Mouse (Mus musculus) erythroblast, embryonic 14.5 days (primary cell): ENCODE data around the gene Sgcg. TPM values are rescaled to one million over a fixed set of nuclear protein-coding genes. Genes with fewer than 3 reads are reported as not detected.

Source experiments
- H3K27me3 ChIP-seq: 2 replicates; pipeline ENCODE4 v1.6.1; 2012; ENCODE audit warnings: inconsistent platforms; ENCODE audit not compliant: control insufficient read depth
- H3K36me3 ChIP-seq: 2 replicates; pipeline ENCODE4 v1.6.1; 2012; ENCODE audit warnings: mild to moderate bottlenecking, inconsistent platforms; ENCODE audit not compliant: control insufficient read depth
- H3K4me1 ChIP-seq: 2 replicates; pipeline ENCODE4 v1.6.1; 2012; ENCODE audit warnings: inconsistent platforms; ENCODE audit not compliant: control insufficient read depth
- H3K4me3 ChIP-seq: replicated peaks from 2 replicates; pipeline ENCODE3; 2012; ENCODE audit warnings: moderate library complexity, mild to moderate bottlenecking, inconsistent platforms
- H3K9me3 ChIP-seq: 2 replicates; pipeline ENCODE4 v1.6.1; 2012; ENCODE audit warnings: low read length, inconsistent platforms, mixed read lengths; ENCODE audit not compliant: control insufficient read depth
- GATA1 ChIP-seq: IDR thresholded peaks from 2 replicates; pipeline ENCODE4 v1.6.1; 2012; ENCODE audit warnings: low read length, inconsistent platforms, mixed read lengths
- TAL1 ChIP-seq: IDR thresholded peaks from 3 replicates; pipeline ENCODE4 v1.6.1; 2012; ENCODE audit warnings: low read length, inconsistent platforms, mixed read lengths
- polyA plus RNA-seq: library from polyadenylated mRNA; stranded (reverse); fragments of >175 nt; gene quantifications from 2 replicates; pipeline ENCODE4 v1.2.3, GENCODE M21; 2012

The Sgcg gene
- polyA plus RNA-seq, 1 experiment, result not detected

DNA sequence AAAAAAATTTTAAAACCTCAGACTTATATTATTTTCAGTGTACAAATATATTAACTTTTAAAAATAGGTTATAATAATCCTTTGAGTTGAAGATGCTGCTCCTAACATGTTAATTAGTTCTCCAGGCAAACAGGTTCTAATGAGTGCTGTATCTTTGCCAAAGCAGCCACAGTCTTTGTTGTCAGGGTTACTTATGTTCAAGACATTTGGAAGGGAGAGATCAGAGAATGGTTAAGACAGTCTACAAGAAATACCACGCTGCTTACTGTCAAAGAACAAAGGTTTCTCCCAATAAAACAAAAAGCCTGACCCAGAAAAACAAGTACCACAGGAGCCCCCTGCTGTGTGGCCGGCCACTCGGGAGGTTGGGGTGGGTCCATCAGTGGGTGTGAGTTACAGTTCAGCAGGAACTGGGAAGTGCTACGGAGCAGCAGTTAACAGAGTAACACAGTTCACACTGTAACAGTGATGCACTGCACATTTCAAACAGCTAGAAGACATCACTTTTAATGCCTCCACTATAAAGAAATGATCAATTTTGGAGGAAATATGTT lies 21.1 kb downstream of the Sgcg start:
- no peaks in the 10 kb centered on the region for H3K36me3 ChIP-seq
- H3K9me3 ChIP-seq, result peaks cover 2% of the 10 kb centered on the region; the same call in 1 of the 2 replicates
- H3K4me1 ChIP-seq, result no peaks in the 10 kb centered on the region; the same call in 1 of the 2 replicates
- no peaks in the 10 kb centered on the region for H3K27me3 ChIP-seq
- no peak overlapping the region for H3K4me3 ChIP-seq
- TF ChIP-seq TAL1 (no peak), GATA1 (no peak)

DNA sequence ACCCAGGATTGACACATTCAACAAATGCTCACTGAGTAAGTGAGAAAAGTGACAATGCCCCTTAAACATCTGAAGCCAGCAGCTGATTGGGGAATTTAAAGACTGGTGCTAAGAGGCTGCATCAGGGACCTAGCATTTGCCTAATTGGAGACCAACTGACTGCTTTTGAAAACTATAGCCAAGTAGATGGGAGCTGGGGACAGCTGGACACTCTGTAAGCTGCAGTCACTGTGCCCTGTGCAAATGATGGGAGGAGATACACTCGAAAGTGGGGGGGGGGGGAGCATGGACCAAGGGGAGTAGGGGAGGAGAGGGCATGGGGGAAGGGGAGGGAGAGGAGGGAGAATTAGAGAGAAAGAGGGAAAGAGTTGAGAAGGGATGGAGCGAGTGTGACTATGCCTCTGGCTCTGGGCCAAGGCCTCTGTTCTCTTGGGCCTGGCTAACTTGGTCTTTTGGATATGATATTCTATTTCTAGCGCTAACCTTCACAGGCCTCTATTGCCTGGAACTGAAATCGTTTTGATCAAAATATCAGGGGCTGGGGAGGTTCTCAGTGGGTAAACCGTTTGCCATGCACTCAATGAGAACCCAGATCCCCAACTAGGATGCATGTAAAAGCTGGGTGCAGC lies 22.3 kb downstream of the Sgcg start:
- Histone ChIP-seq H3K4me1 (no peaks in the 10 kb centered on the region; the same call in 1 of the 2 replicates), H3K9me3 (peaks cover 2% of the 10 kb centered on the region; the same call in 1 of the 2 replicates), H3K27me3 (no peaks in the 10 kb centered on the region), H3K36me3 (no peaks in the 10 kb centered on the region), H3K4me3 (no peak overlapping the region)
- no peak for TF ChIP-seq GATA1
- no peak for TF ChIP-seq TAL1

DNA sequence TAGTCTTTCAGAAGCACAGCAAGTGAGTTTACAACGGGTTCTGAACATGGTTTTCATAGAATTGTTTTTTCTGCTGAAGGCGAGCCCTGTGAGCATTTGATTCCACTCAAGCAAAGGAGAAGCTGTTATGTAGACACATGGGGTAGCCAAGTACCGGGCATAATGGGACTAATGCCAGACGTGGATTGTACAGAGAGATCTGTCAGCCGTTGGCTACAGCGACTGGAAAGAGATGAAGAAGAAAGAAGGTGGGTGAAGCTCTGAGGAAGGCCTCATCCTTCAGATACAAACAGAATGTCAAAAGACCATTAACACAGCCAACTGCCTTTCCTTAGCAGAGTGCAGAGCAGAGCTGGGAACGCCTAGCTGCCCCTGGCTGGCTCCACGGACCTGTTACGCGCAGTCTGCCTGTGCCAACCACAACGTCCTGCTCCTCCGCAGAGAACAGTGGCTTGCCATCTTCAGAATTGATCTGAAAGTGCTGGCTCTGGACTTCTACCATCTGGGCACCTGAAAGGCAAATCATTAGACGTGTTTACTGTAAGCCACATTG lies 26.2 kb downstream of the Sgcg start:
- Histone ChIP-seq H3K4me1 (peaks cover 20% of the 10 kb centered on the region), H3K27me3 (no peaks in the 10 kb centered on the region), H3K9me3 (peaks cover 2% of the 10 kb centered on the region; the same call in 1 of the 2 replicates), H3K36me3 (no peaks in the 10 kb centered on the region), H3K4me3 (no peak overlapping the region)
- TF ChIP-seq GATA1 (no peak), TAL1 (no peak)

DNA sequence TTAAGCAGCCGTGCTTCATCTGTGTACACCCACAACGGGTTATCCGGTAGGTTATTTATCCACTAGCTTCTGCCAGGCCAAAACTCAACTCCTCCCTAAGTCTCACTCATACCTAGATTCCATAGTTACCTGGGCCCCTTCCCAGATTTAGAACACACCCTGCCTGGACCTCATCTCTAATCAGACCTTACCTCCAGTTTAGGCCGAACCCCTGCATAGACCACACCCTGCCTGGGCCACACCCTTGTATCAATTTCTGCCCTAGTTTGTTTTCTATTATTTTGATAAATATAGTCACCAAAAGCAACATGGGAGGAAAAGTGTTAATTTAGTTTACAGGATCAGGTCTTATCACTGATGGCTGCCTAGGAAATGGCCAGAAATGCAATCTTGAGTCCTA lies 28.1 kb downstream of the Sgcg start:
- Histone ChIP-seq H3K4me3 (no peak overlapping the region), H3K36me3 (no peaks in the 10 kb centered on the region), H3K27me3 (no peaks in the 10 kb centered on the region), H3K9me3 (peaks cover 2% of the 10 kb centered on the region; the same call in 1 of the 2 replicates), H3K4me1 (peaks cover 20% of the 10 kb centered on the region)
- TF ChIP-seq TAL1 (no peak), GATA1 (no peak)

DNA sequence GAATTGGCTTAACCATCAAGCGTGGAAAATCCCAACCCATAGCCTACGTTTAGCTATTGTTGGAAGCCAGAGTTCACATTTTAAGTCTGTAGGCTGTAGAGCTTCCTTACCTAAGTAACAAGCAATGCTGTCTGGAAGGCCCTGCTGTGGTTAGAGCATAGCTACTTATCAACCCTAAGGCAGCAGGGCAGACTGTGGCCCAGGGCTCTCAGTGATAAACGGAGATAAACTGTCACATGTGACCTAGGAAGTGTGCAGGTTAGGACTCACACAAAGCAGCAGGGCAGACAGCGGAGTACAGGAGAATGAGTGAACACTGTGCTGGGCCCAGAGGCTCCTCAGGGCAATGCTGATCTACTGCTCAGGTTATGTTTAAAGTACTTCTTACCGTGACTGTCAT lies 28.5 kb downstream of the Sgcg start:
- Histone ChIP-seq H3K9me3 (peaks cover 2% of the 10 kb centered on the region; the same call in 1 of the 2 replicates), H3K27me3 (no peaks in the 10 kb centered on the region), H3K36me3 (no peaks in the 10 kb centered on the region), H3K4me1 (peaks cover 20% of the 10 kb centered on the region), H3K4me3 (no peak overlapping the region)
- TF ChIP-seq GATA1 (no peak), TAL1 (no peak)

DNA sequence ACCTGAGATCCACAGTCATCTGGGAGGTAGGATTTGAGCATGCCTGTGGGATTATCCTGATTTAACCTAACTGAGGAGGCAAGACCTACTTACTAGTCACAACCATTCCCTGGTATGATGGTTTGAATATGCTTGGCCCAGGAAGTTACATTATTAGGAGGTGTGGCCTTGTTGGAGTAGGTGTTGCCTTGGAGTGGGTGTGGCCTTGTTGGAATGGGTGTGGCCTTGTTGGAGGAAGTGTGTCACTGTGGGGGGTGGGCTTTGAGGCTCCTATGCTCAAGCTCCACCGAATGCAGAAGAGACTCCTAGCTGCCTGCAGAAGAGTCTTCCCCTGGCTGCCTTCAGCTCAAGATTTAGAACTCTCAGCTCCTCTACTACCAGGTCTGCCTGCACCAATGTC lies 32.1 kb downstream of the Sgcg start:
- no peaks in the 10 kb centered on the region for H3K9me3 ChIP-seq
- no peaks in the 10 kb centered on the region for H3K27me3 ChIP-seq
- no peaks in the 10 kb centered on the region for H3K36me3 ChIP-seq
- no peak overlapping the region for H3K4me3 ChIP-seq
- TF ChIP-seq TAL1 (no peak), GATA1 (no peak)
- H3K4me1 ChIP-seq, result peaks cover 20% of the 10 kb centered on the region

DNA sequence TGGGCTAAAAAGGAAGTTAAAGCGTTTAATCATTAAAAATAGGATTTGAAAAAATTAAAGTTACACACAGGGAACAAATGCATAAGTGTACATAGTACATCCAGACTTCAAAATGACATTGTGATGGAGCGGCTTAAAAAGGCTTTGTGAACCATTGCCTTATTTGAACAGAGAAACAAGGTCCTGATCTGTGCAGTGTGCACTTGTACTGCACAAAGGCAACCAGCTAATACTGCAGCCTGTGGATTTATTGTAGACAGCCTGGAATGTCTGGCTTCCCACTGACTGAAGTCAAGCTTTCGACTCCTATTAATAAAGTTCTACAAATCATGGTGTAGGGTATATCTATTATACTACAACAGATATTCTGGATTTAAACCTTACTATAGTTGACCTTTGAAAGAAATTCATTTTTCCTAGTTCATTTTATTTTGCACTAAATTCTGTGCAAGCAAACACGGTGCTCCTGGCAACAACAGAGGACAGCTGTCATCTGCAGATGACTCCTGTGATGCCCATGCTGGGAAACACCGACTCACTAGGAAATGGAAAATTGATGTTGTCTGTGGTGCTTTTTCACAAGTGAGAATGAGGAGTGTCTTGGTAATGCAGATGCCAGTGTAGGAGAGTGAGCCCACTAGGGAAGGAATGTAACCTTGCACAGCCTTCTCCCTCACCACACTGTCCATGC lies 33.8 kb downstream of the Sgcg start:
- Histone ChIP-seq H3K27me3 (no peaks in the 10 kb centered on the region), H3K4me1 (peaks cover 6% of the 10 kb centered on the region), H3K9me3 (no peaks in the 10 kb centered on the region), H3K4me3 (no peak overlapping the region), H3K36me3 (no peaks in the 10 kb centered on the region)
- no peak for TF ChIP-seq GATA1
- TF ChIP-seq TAL1, result no peak

DNA sequence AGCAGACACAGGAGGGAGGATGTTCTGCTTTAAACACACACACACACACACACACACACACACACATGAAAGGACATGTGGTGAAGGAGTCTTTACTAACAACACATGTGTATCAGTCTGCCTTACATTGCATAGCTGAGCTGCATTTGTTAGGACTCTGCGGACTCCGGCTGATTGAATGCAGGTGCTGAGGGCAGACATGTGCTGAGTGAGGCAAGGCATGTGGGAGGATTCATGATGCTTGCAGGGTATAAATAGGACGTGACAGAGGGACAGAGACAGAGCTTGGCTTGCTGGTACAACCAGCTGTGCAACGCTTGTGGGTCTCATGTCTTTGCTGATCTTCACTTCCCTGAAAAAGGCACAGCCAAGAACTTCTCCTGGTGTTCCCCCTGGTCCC lies 34.5 kb downstream of the Sgcg start:
- Histone ChIP-seq H3K4me3 (no peak overlapping the region), H3K27me3 (no peaks in the 10 kb centered on the region), H3K4me1 (no peaks in the 10 kb centered on the region; the same call in 1 of the 2 replicates), H3K9me3 (peaks cover 2% of the 10 kb centered on the region; the same call in 1 of the 2 replicates), H3K36me3 (no peaks in the 10 kb centered on the region)
- TF ChIP-seq GATA1, result no peak
- TF ChIP-seq TAL1, result no peak

DNA sequence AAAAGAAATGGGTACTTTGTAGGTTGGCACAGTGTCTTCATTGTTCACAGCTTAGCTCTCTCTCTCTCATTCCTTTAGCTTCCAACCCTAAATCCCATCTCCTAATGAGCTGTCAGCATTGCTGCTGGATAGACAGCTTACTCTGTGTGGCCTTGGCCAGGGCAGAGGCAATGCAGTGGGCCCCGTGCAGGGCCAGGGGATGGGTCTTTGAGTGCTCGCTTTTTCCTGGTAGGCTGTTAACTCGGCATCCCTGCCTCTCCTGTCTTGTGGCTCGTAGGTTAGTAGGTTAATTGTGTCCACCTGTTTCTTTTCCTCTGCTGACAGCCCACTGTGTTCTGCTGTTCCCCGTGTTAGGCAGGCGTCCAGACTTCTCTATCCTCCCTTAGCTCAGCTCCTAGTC lies 35.8 kb downstream of the Sgcg start:
- no peak for TF ChIP-seq TAL1
- no peak for TF ChIP-seq GATA1

More for the DNA sequence above, 35.8 kb downstream of the Sgcg start:
- Histone ChIP-seq H3K9me3 (peaks cover 2% of the 10 kb centered on the region; the same call in 1 of the 2 replicates), H3K36me3 (no peaks in the 10 kb centered on the region), H3K27me3 (no peaks in the 10 kb centered on the region), H3K4me1 (no peaks in the 10 kb centered on the region), H3K4me3 (no peak overlapping the region)
